Mouse (Mus musculus): ENCODE measurements around the gene Phldb2. TPM values are rescaled to one million over a fixed set of nuclear protein-coding genes. Genes with fewer than 3 reads are reported as not detected.

Gene Phldb2
- total RNA-seq, 2 experiments from 2014 or later = 7.0 to 9.7 TPM

- intact Hi-C loops (cut with DNase I) = no loop called here
These were observed 96.0 kb downstream of the Phldb2 start for GRCm38 (mm10) chr16:45857277-45857863.

GRCm38 (mm10) chr16:45854499-45854898, 98.9 kb downstream of the Phldb2 start:
- DNase-seq (ENCODE audit: low spot score in 2 of 2) = no peak
- intact Hi-C loops (cut with DNase I) = no loop called here

More at GRCm38 (mm10) chr16:45857277-45857863, 96.0 kb downstream of the Phldb2 start:
- no peak for DNase-seq (ENCODE audit: low spot score in 2 of 2)

DNA sequence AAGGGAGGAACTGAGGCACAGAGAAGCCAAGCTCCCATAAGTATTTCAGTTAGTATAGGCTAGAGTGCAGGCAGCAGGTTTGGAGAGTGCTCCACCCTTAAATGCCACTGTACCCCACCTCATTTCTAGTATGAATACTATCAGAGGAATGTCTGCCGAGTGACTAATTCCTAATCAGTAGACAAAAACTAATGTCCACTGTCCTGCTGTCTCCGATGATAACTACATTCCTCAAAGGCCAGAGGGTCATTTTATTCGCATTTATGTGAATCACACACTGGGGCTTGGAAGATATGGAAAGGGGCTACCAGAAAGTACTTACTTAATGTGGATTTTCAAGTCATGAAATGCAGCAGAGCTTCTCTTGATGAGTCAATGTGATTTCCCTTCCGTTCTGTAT, 104.4 kb downstream of the Phldb2 start:
- DNase-seq (ENCODE audit: low spot score in 2 of 2) = no peak
- intact Hi-C loops (cut with DNase I) = no loop called here

DNA sequence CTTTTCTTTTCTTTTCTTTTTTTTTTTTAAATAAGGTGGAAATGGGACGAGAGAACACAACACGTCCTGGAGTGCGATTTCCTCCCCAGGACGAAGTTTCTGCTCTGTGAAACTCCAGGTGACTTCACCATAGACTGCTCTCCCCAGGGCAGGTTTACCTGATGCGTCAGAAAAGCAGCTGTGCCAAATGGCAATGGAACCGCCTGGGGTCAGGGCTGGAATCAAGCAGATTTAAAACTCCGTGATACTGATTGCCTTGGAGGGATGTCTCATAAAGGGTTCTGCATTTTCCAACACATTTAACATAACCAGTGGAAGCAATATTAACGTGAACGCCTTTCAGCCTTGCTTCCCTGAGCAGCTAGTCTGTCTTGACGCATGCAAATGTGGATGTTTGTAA, 108.5 kb downstream of the Phldb2 start:
- intact Hi-C loops (cut with DNase I) = loop anchor here (2.0 kb wide), 1 partner anchor 122 kb away; no protein-coding TSS in a partner anchor
- DNase-seq (ENCODE audit: low spot score in 2 of 2) = no peak

DNA sequence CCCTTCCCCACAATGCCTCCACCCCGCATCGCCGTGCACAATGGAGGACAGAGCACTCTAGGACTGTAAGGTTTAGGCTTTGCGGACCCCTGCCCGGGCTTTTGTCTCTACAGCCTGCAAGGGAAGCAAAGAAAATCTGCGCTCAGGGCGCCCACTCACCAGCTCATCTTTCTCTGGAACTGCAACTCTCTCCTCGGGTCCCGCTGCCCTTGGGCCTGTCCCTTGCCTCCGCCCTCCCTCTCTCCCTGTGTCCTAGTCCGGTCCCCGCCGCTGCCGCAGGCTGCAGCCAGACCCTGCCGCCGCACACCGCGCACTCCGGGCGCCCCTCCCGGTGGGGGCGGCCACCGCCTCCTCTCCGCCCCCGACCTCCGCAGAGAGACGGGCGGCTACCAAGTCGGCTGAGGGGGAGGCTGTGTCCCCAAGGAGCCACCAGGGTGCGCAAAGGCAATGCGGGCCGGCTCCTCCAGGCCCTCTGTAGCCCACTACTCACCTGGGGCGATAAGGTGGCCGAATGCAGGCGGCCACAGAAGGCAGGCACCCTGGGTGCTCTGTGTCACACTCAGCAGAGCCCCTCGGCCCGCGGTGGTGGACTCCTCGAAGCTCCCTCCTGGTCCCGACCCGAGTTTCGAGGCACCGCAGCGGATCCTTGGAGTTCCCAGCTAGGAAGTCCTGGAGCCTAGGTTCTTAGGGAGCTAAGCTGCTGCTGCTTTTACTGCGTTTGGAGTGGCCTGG, 109.2 kb downstream of the Phldb2 start:
- peak; percentile 20 to 48 for DNase-seq (ENCODE audit: low spot score in 2 of 2)

GRCm38 (mm10) chr16:45843351-45843891, 110.0 kb downstream of the Phldb2 start:
- no peak for DNase-seq (ENCODE audit: low spot score in 2 of 2)
- intact Hi-C loops (cut with DNase I) = no loop called here

More for the DNA sequence above, 109.2 kb downstream of the Phldb2 start:
- intact Hi-C loops (cut with DNase I) = loop anchor here (2.0 kb wide), 1 partner anchor 123 kb away; no protein-coding TSS in a partner anchor

DNA sequence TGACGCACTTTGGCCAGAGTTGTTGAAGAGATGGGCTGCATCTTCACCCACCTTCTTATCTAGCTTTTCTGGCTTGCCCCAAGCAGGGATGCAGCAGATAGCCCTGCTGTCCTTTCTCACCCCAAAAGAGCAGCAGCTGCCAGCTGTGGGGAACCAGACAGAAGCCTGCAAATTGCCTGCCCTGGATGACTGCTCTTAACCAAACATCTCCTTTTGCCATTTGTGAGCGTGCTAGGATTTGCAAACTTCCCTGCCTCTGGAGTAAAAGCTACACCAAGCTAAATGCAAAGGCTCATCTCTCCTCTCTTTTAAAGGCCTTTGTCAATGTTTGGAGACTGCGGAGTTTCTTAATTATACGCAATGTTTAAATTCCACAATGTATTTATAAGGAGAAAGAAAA, 111.0 kb downstream of the Phldb2 start:
- no peak for DNase-seq (ENCODE audit: low spot score in 2 of 2)
- intact Hi-C loops (cut with DNase I) = no loop called here

DNA sequence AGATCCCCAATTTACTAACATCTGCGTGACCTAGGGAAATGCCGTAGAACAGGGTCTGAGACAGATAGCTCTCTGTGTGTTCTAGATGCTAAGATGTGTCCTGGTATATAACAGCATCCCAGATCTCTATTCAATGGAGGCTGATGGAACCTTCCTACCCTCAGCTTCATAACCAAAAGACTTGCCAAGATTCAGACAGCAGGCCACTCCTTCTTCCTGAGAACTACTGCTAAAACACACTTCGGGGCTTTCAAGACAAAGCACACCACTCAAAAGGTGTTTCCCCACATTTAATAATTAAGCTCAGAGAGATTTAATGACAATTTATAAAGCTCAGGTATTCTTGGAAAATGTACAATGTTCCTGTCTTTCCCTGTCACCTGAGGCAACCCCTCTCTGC, 111.6 kb downstream of the Phldb2 start:
- intact Hi-C loops (cut with DNase I) = no loop called here
- no peak for DNase-seq (ENCODE audit: low spot score in 2 of 2)

DNA sequence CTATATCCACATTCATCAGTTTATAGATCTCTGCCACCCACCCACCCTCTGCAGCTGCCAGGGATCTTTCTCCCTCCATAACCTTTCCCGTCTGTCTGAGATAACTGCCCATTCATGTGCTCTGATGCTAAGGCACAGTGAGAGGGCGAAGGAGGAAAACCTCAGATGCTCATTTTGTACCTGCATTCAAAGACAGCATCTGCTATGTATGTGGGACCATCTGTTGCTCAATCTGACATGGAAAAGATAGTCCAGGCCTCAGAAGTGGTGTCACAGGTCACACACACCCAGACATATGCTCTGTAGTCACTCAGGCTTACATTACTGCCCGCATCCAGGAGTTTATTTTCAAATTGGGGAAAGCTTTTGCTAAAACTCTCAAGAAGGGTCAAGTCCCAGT, 112.4 kb downstream of the Phldb2 start:
- intact Hi-C loops (cut with DNase I) = no loop called here

DNA sequence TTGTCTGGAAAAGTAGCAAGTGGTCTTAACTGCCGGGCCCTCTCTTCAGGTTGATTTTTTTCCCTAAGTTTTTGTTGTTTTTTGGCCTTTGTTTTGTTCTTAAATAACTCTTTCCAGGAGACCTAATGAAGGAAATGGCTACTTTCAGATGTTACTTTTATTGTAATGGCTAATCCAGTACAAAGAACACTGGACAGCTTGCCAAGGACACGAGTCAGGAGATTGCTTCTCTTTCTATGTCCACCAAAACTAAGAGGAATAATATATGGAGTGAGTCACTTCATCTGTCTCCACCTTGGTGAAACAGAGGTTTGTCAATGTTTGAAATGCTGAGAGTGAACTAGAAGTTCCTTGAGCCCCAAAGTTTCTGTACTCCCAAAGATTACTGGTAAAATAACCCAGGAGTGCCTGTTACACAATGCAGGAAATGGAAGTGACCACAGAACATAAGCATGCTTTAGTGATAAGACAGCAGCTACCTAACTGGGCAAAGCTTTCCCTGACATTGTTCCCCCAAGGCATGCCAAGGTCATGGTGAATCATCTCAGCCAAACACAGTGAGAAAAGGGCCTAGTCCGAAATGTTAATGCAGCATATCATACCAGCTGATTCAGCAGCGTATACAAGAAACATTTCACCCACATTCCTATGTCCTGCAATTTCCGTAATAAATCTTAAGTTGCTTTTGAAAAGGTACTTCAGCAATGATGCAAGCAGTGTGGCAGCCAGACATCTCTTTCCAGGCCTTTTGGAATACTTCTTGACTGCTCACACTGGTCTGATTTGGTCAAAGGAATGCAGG, 115.7 kb downstream of the Phldb2 start:
- no peak for DNase-seq (ENCODE audit: low spot score in 2 of 2)
- intact Hi-C loops (cut with DNase I) = no loop called here

More for the DNA sequence above, 112.4 kb downstream of the Phldb2 start:
- DNase-seq (ENCODE audit: low spot score in 2 of 2) = no peak

- no peak for DNase-seq (ENCODE audit: low spot score in 2 of 2)
- intact Hi-C loops (cut with DNase I) = no loop called here
These were observed 120.7 kb downstream of the Phldb2 start for GRCm38 (mm10) chr16:45832747-45833108.

- DNase-seq (ENCODE audit: low spot score in 2 of 2) = no peak
- intact Hi-C loops (cut with DNase I) = no loop called here
These were observed 121.2 kb downstream of the Phldb2 start for GRCm38 (mm10) chr16:45832061-45832746.

GRCm38 (mm10) chr16:45831094-45831872, 122.1 kb downstream of the Phldb2 start:
- intact Hi-C loops (cut with DNase I) = no loop called here

GRCm38 (mm10) chr16:45830096-45830866, 123.1 kb downstream of the Phldb2 start:
- no peak for DNase-seq (ENCODE audit: low spot score in 2 of 2)
- intact Hi-C loops (cut with DNase I) = no loop called here

More at GRCm38 (mm10) chr16:45831094-45831872, 122.1 kb downstream of the Phldb2 start:
- no peak for DNase-seq (ENCODE audit: low spot score in 2 of 2)

GRCm38 (mm10) chr16:45825309-45825708, 128.1 kb downstream of the Phldb2 start:
- intact Hi-C loops (cut with DNase I) = no loop called here
- DNase-seq (ENCODE audit: low spot score in 2 of 2) = no peak

- DNase-seq (ENCODE audit: low spot score in 2 of 2) = no peak
- intact Hi-C loops (cut with DNase I) = no loop called here
These were observed 129.4 kb downstream of the Phldb2 start for GRCm38 (mm10) chr16:45824025-45824424.

- intact Hi-C loops (cut with DNase I) = loop anchor here (10.0 kb wide), 1 partner anchor 135 kb away; no protein-coding TSS in a partner anchor
- no peak for DNase-seq (ENCODE audit: low spot score in 2 of 2)
These were observed 133.5 kb downstream of the Phldb2 start for GRCm38 (mm10) chr16:45819911-45820310.

GRCm38 (mm10) chr16:45817795-45818194, 135.6 kb downstream of the Phldb2 start:
- intact Hi-C loops (cut with DNase I) = loop anchor here (2.0 to 10.0 kb wide), 2 partner anchors 61 to 133 kb away; no protein-coding TSS in a partner anchor
- no peak for DNase-seq (ENCODE audit: low spot score in 2 of 2)
